Mouse (Mus musculus): ENCODE results near the gene Dip2b.

Gene Dip2b

DNA sequence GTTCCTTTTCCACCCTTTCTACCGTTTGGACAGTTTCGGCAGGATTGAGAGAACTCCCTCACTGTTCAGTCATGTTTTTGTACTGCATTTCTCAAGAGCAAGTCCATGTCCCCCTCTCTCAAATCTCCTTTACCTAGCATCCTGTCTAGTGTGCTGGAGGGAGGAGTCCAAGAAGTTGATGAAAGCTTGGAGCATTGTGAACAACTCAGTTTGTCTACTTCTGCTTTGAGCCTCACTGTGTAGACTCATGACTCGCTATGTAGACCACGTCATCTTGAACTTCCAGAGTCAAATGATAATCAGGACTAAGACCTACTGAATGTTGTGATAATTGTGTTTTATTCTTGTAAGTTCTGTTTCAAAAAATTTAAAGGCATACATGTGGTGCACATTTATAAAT, 46.4 kb downstream of the Dip2b start:
- no peak for DNase-seq (ENCODE audit: low spot score)

DNA sequence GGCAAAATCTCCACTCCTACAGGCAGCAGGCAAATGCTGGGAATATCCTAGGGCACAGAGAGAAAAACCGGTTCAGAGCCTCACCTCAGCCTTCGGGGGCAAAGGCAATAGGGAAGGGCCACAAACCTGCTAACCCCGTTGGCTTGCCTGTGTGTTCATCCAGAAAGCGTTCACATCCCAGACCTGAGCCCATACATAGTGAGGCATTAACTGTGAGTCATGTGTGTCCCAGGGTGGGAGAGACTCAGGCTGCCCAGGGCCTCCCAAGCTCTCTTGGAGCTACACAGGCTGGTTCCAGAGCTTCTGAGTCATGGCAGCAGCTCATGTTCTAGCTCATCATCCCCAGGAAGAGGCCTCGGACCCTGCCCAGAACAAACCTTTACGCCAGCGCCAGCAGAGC, 49.6 kb downstream of the Dip2b start:
- DNase-seq (ENCODE audit: low spot score), result no peak

DNA sequence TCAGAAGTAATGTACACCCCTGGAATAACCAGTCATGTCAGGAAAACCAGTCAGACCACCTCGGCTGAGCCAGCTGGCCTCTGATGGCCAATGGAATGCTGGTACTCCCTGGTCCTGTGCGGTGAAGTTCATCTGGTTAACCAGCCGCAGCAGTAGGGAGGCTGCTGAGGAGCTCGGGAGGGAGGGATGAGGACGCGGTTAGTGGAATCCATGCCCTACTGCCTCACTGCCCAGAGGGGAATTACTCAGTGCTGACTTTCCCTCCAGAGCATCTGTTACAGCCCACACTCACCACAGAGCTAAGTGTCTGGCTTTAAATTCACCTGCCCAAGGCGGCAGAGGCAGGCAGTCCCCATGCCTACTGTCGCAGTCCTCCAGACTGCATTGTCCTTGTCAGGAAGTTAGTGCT, 51.2 kb downstream of the Dip2b start:
- DNase-seq (ENCODE audit: low spot score), result no peak

DNA sequence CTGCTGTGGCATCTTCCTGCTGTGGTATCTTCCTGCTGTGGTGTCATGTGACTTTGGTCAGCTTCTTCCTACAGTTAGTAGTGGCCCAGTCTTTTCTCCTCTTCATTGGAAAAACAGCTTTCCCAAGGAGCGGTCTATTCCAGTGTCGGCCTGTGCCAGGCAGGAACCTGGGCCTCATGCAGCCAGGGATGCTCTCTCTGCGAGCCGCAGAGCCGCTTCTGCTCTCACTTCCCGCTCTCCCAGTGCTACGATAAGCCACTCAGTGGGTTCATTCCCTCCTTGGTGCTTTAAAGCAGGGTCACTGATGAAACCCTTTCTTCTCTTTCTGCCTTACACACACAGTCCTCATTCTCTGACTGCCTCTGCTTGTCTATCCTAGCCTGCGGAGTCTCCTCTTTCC, 53.4 kb downstream of the Dip2b start:
- no peak for DNase-seq (ENCODE audit: low spot score)

DNA sequence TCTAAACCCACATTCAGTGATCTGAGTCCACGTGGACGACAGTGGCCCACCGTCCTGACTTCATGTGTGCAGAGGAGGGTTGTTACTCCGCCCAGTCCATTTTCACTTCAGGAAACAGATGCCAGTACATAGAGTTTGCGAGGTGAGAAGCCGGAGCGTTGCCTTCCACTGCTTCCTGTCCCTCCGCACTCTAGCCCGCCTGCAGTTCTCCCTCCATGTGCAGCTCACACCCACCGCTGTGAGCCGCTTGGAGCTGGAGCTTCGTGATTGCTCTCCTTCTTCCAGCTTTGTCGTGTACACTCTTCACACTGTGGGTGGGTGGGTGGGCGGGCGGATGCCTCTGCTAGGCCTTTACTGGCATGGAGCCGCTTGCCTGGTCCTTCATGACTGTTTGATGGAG, 53.8 kb downstream of the Dip2b start:
- DNase-seq (ENCODE audit: low spot score), result no peak

DNA sequence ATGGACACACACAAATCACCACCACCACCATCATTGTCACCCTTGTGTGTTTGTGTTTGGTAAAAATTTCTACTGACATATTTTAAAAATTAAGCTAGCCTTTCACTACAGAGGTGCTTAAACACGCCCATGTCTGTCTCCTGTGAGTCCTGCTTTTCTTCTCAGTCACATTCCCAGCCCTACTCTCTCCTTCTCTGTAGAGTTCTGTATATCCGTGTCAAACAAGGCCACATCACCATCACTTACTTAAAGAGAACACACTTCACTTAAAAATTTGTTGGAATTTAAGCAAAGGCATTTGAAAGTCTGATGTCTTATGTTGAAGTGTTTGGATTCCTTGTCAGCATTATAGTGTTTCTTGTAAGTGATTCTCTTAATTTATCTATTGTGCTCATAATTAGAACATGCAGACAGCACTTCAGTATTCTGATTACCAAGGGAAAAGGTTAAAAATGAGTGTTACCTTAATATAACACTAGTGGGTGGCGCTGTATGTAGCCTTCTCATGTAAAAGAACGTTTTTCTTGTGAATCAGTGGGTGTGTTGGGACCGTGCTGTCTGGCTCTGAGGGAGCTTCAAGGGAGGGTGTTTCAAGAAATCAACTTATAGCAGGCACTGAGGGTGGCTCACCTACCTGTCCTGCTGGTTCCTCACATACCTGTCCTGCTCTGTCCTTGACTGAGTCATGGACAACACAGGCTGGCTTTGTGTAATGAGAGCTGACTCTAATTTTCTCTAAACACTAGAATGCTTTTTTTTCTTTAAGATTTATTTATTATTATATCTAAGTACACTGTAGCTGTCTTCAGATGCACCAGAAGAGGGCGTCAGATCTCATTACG, 58.3 kb downstream of the Dip2b start:
- no peak for DNase-seq (ENCODE audit: low spot score)

DNA sequence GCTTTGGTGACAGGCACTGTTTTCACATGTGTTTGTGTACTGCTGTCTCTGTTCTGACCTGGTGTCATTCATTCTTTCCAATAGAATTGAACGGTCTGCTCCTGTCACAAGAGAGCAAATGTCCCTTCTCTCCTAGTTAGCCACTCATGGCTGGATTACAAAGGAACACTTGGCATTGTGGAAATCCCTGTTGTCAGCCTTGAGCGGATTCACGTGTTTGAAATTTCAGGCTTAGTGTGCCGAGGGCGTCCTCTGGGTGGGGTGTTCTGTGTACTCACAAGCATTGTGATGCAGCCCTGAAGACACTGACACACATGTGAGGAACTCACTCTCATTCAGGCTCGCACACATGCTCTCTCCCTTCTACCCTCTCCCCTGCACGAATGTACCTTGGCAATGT, 61.9 kb downstream of the Dip2b start:
- DNase-seq (ENCODE audit: low spot score), result no peak

DNA sequence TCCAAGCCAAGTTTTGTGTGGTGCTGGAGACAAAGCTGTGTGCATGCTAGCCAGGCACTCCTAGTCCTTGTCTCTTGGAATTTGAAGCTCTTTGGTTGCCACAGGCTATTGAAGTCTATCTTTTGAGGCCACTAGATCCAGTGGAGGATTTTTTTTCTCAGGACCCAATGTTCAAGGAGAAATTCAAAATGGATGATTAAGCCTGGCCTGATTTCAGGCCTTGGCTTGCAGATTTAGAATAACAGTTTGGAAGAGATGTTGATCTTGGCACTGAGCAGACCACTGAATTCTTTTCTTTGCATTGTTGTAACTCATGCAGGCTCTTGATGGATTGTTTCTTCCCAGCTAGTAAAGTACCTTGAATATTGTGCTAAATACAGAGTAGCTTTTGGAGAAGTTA, 62.7 kb downstream of the Dip2b start:
- no peak for DNase-seq (ENCODE audit: low spot score)

DNA sequence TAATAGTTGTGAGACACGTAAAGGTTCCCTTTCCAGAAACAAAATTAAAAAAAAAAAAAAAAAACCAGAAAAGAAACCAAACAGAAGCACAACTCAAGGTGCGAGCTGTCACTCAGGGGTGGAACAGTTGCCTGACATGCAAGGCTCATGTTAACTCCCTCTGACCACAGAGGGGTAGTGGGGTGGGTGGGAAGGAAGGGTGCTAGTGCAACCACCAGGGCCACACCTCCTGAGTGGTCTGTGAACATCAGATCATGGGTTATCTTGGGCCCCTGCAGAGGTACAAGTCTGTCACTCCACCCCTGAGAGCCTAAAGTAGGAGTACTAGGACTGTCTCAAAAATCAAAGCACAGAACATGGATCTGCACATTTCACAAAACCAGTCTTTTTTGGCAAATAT, 65.7 kb downstream of the Dip2b start:
- no peak for DNase-seq (ENCODE audit: low spot score)

DNA sequence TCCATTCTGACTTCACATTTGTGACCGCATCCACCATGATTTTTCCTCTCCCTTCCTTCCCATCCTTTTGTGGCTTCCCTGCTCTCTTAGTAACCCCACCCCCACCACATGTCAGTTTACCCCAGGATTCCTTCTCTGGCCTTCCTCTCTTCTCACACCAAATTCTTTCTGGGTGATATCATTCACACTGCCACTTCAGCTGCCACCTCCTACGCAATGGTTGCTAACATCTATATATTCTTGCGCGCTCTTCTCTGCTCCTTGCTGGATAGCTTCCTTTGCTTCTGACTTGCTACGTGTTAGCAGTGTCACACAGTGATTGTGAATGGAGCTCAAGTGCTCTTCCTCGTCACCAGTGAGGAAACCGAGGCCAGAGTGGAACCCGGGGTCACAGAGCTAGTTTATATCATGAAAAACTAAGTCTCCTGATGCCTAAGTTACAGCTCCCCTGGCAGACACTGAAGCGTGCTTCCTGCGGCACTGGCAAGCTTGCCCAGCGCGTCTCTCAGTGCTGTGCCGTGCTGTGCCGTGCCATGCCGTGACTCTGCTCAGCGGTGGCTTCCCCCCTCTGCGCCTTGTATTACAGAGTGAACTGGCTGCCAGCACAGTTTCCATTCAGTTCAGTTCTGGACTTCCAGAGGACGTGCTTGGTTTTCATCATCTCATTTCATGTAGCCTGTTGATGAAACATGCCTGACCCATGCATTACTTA, 69.8 kb downstream of the Dip2b start:
- no peak for DNase-seq (ENCODE audit: low spot score)

DNA sequence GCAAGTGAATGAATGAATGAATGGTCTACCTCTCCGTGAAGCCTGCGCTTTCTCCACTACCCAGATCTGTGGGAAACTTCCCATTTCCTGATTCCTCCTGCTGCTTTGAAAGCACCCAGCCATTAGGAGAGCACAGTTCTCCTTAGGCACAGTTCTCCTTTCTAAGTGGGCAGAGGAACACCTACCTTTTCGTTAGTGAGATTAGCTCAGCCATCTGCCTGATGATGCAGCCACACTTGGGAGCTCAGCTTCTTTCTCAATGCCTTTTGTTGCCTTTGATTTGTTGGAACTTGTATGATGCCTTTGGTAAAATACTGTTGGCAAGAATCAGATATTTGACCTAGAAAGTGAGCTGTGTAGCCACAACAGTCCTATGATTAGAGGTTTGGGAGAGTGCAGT, 71.5 kb downstream of the Dip2b start:
- DNase-seq (ENCODE audit: low spot score), result no peak

DNA sequence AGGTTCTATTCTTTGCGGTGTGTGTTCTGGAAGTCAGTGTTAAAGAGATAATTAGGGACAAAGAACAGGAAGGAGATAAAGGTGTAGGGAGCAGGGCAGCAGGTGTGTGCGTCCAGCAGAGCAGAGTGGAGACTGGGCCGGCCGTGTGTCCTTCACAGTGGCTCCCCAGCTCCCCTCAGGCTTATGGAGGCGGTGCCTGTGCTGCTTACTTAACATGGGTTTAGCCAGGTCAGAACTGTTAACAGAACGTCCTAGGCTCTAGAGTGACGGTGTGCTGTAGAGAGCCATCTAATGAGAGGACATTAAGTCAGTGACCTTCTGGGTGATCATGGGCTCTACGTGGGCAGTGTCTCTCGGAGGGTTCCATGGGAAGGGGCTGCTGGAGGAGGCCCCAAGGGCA, 73.4 kb downstream of the Dip2b start:
- DNase-seq (ENCODE audit: low spot score), result no peak

DNA sequence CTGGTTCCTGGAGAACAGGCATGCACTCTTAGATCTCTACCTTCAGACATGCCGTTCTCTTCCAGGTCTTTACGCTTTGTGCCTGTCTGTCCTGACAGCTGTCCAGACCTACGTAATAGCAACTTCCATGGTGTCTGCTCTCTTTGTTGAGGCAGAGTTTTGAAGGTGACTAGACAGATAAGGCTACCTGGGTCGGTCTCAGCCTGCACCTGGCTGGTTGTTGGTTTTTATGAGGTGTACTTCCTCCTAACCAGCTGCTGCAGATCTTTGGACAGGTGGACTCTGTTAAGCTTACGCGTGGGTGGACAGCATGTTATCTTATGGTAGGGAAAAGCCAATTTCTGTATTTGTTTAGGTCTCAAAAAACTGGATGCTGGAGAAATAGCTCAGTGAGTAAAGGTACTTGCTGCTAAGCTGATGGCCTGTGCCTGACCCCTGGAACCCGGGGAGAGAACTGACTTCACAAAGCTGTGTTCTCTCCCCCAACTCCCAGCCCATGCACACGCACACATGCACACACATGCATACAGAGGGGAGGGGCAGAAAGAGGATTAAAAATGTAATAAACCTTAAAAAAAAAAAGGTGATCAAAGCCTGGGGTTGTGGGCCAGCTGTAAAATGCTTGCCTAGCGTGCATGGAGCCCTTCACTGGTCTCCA, 74.0 kb downstream of the Dip2b start:
- DNase-seq (ENCODE audit: low spot score), result peak; percentile 45

DNA sequence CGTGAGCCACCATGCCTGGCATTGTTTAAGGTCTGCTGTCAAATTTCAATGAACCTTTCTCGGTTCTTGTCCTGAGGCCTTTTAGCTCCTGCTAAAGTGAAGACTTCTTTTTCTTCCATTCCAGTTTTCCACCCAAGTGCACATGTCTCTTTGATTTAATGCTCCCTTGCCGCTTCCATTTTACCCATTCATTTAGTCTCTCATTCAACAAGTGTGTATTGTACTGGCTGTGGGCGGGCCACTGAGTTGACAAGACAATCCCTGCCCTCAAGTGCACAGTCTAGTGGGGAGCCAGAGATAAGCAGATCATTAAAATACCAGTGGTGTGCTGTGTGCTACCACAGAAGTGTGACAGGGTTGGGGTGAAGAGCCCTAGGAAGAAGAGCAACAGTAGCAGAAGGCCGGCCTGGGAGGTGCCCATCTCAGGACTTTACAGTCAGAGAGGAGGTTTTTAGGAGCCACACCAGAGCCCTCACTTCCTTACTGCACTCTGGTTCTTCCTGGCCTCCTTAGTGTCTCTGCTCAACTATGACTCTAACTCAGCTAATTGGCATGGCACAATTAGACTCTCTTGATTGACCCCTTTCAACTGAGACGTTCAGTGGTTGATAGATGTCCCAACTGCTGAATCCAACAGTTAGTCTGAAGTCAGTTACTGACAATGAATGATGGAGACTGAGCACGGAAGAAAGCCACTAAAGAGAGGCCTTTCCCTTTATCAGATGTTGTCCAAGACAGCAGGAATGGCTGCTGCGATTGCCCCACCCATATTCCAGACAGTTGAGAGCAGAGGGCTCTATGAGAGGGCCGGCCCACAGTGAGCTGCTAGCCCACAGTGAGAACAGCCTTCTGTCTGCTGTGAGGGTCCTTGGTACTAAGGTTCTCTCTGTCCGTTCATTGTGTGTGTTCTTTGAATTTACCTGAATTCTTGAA, 75.1 kb downstream of the Dip2b start:
- no peak for DNase-seq (ENCODE audit: low spot score)

DNA sequence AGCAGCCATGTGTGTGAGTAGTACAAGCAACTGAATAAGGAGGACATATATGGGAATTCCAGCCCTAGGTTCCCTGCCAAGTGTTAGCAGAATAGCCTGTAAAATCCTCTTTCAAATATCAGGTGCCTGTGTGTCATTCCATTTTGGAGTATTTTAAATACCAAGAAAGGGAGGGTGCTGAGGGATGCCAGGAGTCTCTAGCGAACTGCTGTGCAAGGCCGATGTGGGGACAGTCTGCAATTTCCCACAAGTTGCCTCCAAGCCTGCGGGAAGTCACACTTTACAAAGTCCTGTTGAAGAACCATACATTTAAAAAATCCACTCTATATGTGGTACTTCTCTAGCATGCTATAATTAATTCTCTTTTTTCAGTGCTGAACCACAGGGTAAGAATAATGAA, 77.0 kb downstream of the Dip2b start:
- no peak for DNase-seq (ENCODE audit: low spot score)

DNA sequence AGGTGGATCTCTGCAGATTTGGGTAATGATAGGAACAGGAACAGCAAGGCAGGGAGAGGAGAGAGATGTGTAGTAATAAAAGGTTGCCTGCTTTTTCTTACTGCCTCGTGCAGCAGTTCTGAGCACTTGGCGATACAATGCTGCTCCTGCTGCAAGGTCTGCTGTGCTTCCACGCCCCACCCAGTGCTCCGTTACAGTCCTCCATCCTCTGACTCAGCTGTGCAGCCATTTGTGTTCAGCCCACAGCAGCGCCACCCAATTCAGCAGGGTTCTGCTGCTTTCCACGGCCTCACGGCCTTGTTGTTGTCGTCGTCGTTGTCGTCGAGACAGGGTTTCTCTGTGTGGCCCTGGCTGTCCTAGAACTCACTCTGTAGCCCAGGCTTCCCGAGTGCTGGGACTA, 77.9 kb downstream of the Dip2b start:
- no peak for DNase-seq (ENCODE audit: low spot score)

DNA sequence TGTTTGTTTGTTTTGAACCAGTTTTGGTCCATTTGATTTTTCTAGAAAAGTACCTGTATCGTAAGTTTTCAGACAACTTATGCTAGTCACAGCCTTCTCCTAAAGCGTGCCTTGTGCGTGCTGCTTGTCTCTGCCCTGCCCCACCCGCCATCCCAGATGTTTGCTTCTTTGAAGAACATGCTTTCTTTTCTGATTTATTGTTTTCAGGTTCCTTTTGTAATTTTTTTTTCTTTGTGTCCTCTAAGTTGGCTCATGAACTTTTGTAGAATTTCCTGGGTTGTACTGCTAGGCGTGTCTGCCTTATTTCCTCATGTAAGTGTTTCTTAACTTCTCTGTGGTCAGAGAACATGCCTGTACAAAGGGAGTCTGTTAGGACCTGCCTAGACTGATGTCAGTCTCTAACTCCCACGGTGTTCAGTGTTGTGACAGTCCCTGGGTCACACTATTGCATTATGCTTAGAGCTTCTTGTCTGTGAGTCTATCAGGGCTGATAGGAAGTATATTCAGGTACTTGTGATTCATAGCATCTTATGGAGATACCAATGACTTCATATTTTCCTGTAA, 80.8 kb downstream of the Dip2b start:
- DNase-seq (ENCODE audit: low spot score), result no peak

DNA sequence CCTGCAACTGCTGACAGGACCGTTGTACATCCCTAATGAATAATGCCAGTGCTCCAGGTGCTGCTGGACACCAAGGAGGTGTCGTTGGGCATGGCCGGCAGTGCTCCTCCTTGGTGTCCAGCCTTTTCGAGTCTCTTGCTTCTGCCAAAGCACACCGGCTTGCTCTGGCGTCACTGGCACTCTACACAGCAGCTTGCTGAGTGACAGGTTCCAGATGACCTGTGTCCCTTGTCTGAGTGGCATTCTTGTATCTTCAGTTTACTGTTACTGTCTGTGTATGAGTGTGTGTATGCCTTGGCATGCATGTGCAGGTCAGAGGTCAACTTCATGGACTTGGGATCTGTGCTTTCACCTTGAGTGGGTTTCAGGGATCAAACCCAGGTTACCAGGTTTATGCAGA, 83.0 kb downstream of the Dip2b start:
- DNase-seq (ENCODE audit: low spot score), result no peak

DNA sequence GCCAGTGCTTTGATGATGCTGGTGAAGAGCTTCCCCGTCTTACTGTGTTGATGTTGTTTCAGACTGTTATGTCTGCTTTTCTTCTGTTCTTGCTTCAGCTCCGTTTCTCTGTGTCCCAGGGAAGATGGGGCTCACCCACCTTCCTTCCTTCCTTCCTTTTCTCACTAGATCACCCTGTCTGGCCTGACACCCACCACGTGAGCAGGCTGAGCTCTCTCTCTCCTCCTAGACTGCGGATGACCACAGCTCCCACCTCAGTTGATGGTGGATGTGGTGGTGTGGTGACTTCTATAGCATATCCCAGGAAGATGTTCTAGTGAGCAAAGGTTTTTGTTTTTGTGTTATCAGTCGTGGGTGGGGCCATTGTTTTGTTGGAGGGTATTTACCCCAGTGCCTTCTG, 85.4 kb downstream of the Dip2b start:
- no peak for DNase-seq (ENCODE audit: low spot score)

DNA sequence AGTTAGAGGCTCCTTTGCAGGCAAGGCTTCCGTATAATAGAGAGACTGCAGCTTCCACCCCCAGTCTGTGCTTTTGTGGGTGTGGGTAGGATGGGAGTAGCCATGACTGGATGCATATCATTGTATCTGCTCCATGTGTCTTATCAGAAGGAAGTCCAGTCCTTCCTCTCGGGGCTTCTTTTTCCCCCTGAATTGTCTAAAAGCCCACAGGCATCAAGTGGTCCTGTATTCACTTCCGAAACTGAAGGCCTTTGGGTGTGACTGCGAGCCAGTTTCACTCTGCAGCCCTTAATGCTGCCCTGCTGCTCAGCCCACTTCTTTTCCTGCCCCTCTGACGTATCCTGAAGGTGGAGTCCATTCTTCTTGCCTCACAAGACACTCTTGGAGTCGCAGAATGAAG, 86.8 kb downstream of the Dip2b start:
- DNase-seq (ENCODE audit: low spot score), result no peak

DNA sequence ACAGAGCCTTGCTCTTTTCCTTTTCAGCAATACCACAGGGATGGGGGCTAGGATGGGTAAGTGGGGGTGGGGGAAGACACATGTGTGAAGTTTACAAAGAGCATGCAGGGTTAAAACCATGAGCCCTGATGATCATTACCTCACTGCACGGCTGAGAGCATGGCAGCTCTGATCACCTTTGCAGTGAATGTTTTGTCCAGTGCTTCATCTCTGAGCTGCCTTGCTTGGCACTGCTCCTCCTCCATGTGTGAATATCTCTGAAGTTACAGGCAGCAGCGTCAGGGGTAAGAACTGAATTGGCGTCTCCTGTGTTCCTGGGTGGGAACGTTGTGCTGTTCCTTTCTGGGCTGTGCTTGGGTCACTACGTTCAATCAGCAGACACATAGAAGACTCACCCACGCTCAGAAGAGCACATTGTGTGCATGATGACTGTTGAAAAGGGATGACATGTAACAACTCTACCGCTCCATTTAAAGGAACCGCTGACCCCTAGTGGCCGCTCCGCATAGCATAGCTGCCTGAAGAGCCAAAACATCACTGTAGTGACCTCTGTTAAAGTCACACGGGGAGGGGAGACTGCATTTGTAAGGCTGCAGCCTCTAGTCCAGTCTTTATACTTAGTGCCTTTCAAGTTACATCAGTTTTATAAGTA, 88.1 kb downstream of the Dip2b start:
- DNase-seq (ENCODE audit: low spot score), result peak; percentile 60
